Mouse (Mus musculus): ENCODE data around the gene Mrpl33. TPM values are rescaled to one million over a fixed set of nuclear protein-coding genes. Genes with fewer than 3 reads are reported as not detected.
A peak's percentile ranks its signal among the peaks of the same experiment; 100 is the strongest.

Gene Mrpl33
- polyA plus RNA-seq, 1 experiment from 2014 or later, result 165 TPM

DNA sequence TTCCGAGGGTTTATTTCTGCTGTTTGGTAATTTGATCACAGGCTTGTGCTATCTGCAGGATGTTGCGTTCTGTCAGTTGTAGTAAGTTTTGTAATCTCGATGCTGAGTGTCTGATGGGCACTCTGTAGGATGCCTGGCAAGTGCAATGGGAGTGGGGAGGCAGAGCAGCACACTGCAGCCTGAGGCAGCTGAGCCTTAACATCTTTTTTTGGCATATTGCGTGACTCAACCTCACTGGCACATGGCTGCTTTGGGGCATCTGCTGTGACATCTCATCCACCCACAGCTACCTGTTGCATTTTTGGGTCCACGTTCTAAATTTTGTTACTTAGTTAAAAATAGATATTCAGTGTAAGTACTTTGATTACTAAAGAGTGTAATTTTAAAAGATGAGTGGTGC is 108.2 kb downstream of the Mrpl33 start:
- Histone ChIP-seq H3K27ac (ENCODE audit: low read depth) (no peak overlapping the region), H3K27me3 (ENCODE audit: insufficient read depth, low read length) (no peaks in the 10 kb centered on the region), H3K4me3 (ENCODE audit: low read depth, low read length) (no peak overlapping the region), H3K4me1 (ENCODE audit: insufficient read depth) (no peaks in the 10 kb centered on the region), H3K9me3 (ENCODE audit: low read length) (no peaks in the 10 kb centered on the region), H3K4me2 (ENCODE audit: low read depth, low read length) (no peak overlapping the region), H3K36me3 (replicated peaks; ENCODE audit: insufficient read depth, low read length) (peaks cover 27% of the 10 kb centered on the region), H3K9ac (replicated peaks) (no peak overlapping the region)
- ATAC-seq, result no peak
- TF ChIP-seq CTCF (IDR thresholded peaks at IDR 0.05; ENCODE audit: low read depth) (no peak), EP300 (IDR thresholded peaks at IDR 0.05; ENCODE audit: low read depth) (no peak)
- WGBS (ENCODE audit: insufficient replicate concordance), result 81% methylated on average over 5 of the region's 5 CpGs
- DNase-seq, result no peak

GRCm38 (mm10) chr5:31706826-31707225 is 110.1 kb downstream of the Mrpl33 start:
- no peak overlapping the region for H3K9ac ChIP-seq (replicated peaks)
- DNase-seq, result no peak
- H3K4me1 ChIP-seq (ENCODE audit: insufficient read depth), result no peaks in the 10 kb centered on the region
- H3K36me3 ChIP-seq (replicated peaks; ENCODE audit: insufficient read depth, low read length), result peaks cover 26% of the 10 kb centered on the region
- H3K4me3 ChIP-seq (ENCODE audit: low read depth, low read length), result no peak overlapping the region
- TF ChIP-seq EP300 (IDR thresholded peaks at IDR 0.05; ENCODE audit: low read depth) (no peak), CTCF (IDR thresholded peaks at IDR 0.05; ENCODE audit: low read depth) (no peak)
- ATAC-seq, result no peak
- WGBS (ENCODE audit: insufficient replicate concordance), result 80% methylated on average over 4 of the region's 4 CpGs
- H3K27ac ChIP-seq (ENCODE audit: low read depth), result no peak overlapping the region
- no peaks in the 10 kb centered on the region for H3K27me3 ChIP-seq (ENCODE audit: insufficient read depth, low read length)
- no peaks in the 10 kb centered on the region for H3K9me3 ChIP-seq (ENCODE audit: low read length)
- H3K4me2 ChIP-seq (ENCODE audit: low read depth, low read length), result no peak overlapping the region

DNA sequence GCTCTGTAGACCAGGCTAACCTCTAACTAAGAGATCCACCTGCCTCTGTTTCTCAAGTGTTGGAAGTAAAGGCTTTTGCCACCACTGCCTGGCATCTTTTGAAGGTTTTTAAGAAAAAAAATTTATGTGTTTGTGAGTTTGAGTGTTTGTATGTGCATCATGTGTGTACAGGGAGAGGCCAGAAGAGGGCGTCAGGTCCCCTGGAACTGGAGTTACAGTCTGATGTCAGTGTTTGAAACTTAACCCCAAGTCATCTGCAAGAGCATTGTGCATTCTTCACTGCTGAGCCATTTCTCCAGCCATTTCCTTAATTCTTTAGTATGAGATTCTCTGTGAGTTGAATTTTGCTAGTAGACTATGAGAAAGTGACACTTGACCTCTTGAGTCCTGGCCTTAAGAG is 112.7 kb downstream of the Mrpl33 start:
- Histone ChIP-seq H3K9me3 (ENCODE audit: low read length) (no peaks in the 10 kb centered on the region), H3K27me3 (ENCODE audit: insufficient read depth, low read length) (no peaks in the 10 kb centered on the region), H3K4me1 (ENCODE audit: insufficient read depth) (peaks cover 17% of the 10 kb centered on the region), H3K4me3 (ENCODE audit: low read depth, low read length) (no peak overlapping the region), H3K27ac (ENCODE audit: low read depth) (no peak overlapping the region), H3K36me3 (replicated peaks; ENCODE audit: insufficient read depth, low read length) (peaks cover 6% of the 10 kb centered on the region; the same call in 1 of the 2 replicates), H3K4me2 (ENCODE audit: low read depth, low read length) (no peak overlapping the region), H3K9ac (replicated peaks) (no peak overlapping the region)
- WGBS (ENCODE audit: insufficient replicate concordance), result 69% methylated on average over 1 of the region's 1 CpGs
- TF ChIP-seq CTCF (IDR thresholded peaks at IDR 0.05; ENCODE audit: low read depth) (peak; percentile 55), EP300 (IDR thresholded peaks at IDR 0.05; ENCODE audit: low read depth) (no peak)
- DNase-seq (peak; percentile 27), ATAC-seq (no peak)

DNA sequence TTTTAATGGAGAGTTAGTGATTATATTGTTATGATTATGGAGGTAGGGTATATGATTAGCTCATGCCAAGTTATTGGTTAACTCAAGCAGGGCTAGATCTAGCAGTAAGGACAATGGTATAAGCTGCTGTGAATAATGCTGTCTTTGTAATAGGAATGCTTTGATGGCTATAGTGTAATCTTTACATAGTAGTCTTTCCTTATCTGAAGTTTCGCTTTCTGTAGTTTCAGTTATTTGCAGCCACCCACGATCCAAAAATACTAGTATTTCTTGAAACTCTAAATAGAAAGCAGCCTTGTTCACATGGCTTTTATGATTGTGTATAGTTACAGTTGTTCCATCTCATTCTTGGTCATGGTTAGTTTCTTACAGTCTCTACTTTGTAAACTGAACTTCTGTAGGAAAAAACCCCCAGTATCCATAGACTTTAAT is 116.6 kb downstream of the Mrpl33 start:
- peaks cover 17% of the 10 kb centered on the region for H3K4me1 ChIP-seq (ENCODE audit: insufficient read depth)
- no peaks in the 10 kb centered on the region for H3K36me3 ChIP-seq (replicated peaks; ENCODE audit: insufficient read depth, low read length)
- no peak overlapping the region for H3K4me3 ChIP-seq (ENCODE audit: low read depth, low read length)
- ATAC-seq, result no peak
- H3K27ac ChIP-seq (ENCODE audit: low read depth), result 0 out of 2 replicates have a peak overlapping the region, but pooled peaks have one; percentile 29
- H3K9me3 ChIP-seq (ENCODE audit: low read length), result no peaks in the 10 kb centered on the region
- no peaks in the 10 kb centered on the region for H3K27me3 ChIP-seq (ENCODE audit: insufficient read depth, low read length)
- 37% methylated on average over 2 of the region's 2 CpGs for WGBS (ENCODE audit: insufficient replicate concordance)
- H3K4me2 ChIP-seq (ENCODE audit: low read depth, low read length), result no peak overlapping the region
- H3K9ac ChIP-seq (replicated peaks), result no peak overlapping the region
- no peak for DNase-seq
- TF ChIP-seq EP300 (IDR thresholded peaks at IDR 0.05; ENCODE audit: low read depth), result no peak
- no peak for TF ChIP-seq CTCF (IDR thresholded peaks at IDR 0.05; ENCODE audit: low read depth)

- WGBS (ENCODE audit: insufficient replicate concordance), result 35% methylated on average over 5 of the region's 5 CpGs
- Histone ChIP-seq H3K4me1 (ENCODE audit: insufficient read depth) (peaks cover 17% of the 10 kb centered on the region), H3K4me3 (ENCODE audit: low read depth, low read length) (no peak overlapping the region), H3K27me3 (ENCODE audit: insufficient read depth, low read length) (no peaks in the 10 kb centered on the region), H3K4me2 (ENCODE audit: low read depth, low read length) (no peak overlapping the region), H3K27ac (ENCODE audit: low read depth) (0 out of 2 replicates have a peak overlapping the region, but pooled peaks have one; percentile 29), H3K9me3 (ENCODE audit: low read length) (no peaks in the 10 kb centered on the region), H3K9ac (replicated peaks) (no peak overlapping the region), H3K36me3 (replicated peaks; ENCODE audit: insufficient read depth, low read length) (no peaks in the 10 kb centered on the region)
- ATAC-seq (no peak), DNase-seq (no peak)
- TF ChIP-seq CTCF (IDR thresholded peaks at IDR 0.05; ENCODE audit: low read depth), result no peak
- TF ChIP-seq EP300 (IDR thresholded peaks at IDR 0.05; ENCODE audit: low read depth), result no peak
Observed at GRCm38 (mm10) chr5:31713841-31714264, 117.1 kb downstream of the Mrpl33 start.

Small RNA genes within 50 kb of the gene (microRNA-seq; reads per million reads assigned to microRNA genes)
- gene Mir3473e, result not detected

Other genes with a start within 250 kb of the Mrpl33 start
- gene Zfp512, start 144.5 kb upstream of the Mrpl33 start, polyA plus RNA-seq (2015; fragmentation: Nextera tagmentation; extraction: Ambion mirVana), result 6.3 and 7.6 TPM in 2 replicates
- gene 4930548H24Rik, start 111.2 kb upstream of the Mrpl33 start, polyA plus RNA-seq (2015; fragmentation: Nextera tagmentation; extraction: Ambion mirVana), result not detected in 2 replicates
- gene Gpn1, start 102.2 kb upstream of the Mrpl33 start, polyA plus RNA-seq (2015; fragmentation: Nextera tagmentation; extraction: Ambion mirVana), result 10.9 TPM in 2 replicates
- gene Slc4a1ap, start 69.9 kb upstream of the Mrpl33 start, polyA plus RNA-seq (2015; fragmentation: Nextera tagmentation; extraction: Ambion mirVana), result 8.2 and 8.7 TPM in 2 replicates
- 4.9 and 5.2 TPM in 2 replicates for gene Supt7l, start 69.1 kb upstream of the Mrpl33 start, polyA plus RNA-seq (2015; fragmentation: Nextera tagmentation; extraction: Ambion mirVana)
- gene Rbks, start 100.7 kb downstream of the Mrpl33 start, polyA plus RNA-seq (2015; fragmentation: Nextera tagmentation; extraction: Ambion mirVana), result 23.4 and 24.1 TPM in 2 replicates
- gene Babam2, start 100.7 kb downstream of the Mrpl33 start, polyA plus RNA-seq (2015; fragmentation: Nextera tagmentation; extraction: Ambion mirVana), result 22.1 and 25.2 TPM in 2 replicates

Measured in liver, postnatal 0 days (tissue).